Mouse (Mus musculus) myocyte (in vitro differentiated cells): ENCODE measurements around the gene Tlr8.

ENCODE experiments used
- CEBPB ChIP-seq: IDR thresholded peaks from 2 replicates; pipeline ENCODE4 v1.6.1; 2011; ENCODE audit warnings: mild to moderate bottlenecking, moderate library complexity; ENCODE audit not compliant: poor library complexity, insufficient read depth, severe bottlenecking
- MAX ChIP-seq: IDR thresholded peaks from one replicate; pipeline ENCODE4 v1.6.1; 2011; ENCODE audit warnings: low read depth, mild to moderate bottlenecking, control low read depth
- MYOD1 ChIP-seq, 3 experiments: IDR thresholded peaks; one replicate each; pipeline ENCODE4 v1.6.1; 2011; ENCODE audit warnings: control low read depth in 2 of 3, low read depth in 2 of 3, mild to moderate bottlenecking in 2 of 3, moderate library complexity in 1 of 3; ENCODE audit not compliant: insufficient read length in 2 of 3, control insufficient read depth in 1 of 3
- MYOG ChIP-seq, 3 experiments: IDR thresholded peaks; one replicate each; pipeline ENCODE4 v1.6.1; 2011; ENCODE audit warnings: control low read depth in 2 of 3, low read depth in 2 of 3, mild to moderate bottlenecking in 2 of 3; ENCODE audit not compliant: insufficient read length in 2 of 3, control insufficient read depth in 1 of 3, insufficient read depth in 1 of 3
- POLR2A ChIP-seq: IDR thresholded peaks from one replicate; pipeline ENCODE4 v1.6.1; 2011; ENCODE audit warnings: low read depth, mild to moderate bottlenecking, control low read depth, moderate library complexity; ENCODE audit not compliant: insufficient read length
- POLR2AphosphoS2 ChIP-seq: IDR thresholded peaks from one replicate; pipeline ENCODE4 v1.6.1; 2011; ENCODE audit warnings: low read depth, control low read depth; ENCODE audit not compliant: insufficient read length
- SRF ChIP-seq: IDR thresholded peaks from one replicate; pipeline ENCODE4 v1.6.1; 2011; ENCODE audit warnings: low read depth; ENCODE audit not compliant: control insufficient read depth, insufficient read length
- TCF3 ChIP-seq: IDR thresholded peaks from one replicate; pipeline ENCODE4 v1.6.1; 2011; ENCODE audit warnings: low read depth, control low read depth; ENCODE audit not compliant: insufficient read length
- USF1 ChIP-seq: IDR thresholded peaks from one replicate; pipeline ENCODE4 v1.6.1; 2011; ENCODE audit warnings: low read depth, mild to moderate bottlenecking, control low read depth, moderate library complexity

DNA sequence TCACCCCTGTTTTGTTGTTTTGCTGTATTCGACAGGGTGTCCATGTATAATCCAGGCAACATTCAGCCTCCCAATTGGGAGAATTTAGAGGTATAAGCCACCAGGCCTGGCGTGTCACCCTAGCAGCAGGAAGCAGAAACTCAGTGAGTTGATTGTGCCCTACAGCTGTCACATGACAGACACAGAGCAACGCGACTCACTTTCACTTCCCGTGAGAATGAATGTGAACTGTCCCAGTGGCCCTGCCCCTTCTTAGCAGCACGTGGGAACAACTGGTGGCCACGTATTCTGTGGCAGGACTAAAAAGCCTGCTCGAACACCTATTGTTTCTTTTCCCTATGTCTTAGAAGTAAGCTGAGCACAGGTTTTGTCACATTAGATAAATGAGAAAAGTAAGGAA is 33.0 kb downstream of the Tlr8 start:
- TF ChIP-seq TCF3: no peak
- no peak for TF ChIP-seq POLR2A
- no peak for TF ChIP-seq USF1
- no peak for TF ChIP-seq MAX
- no peak for TF ChIP-seq CEBPB
- no peak for TF ChIP-seq SRF
- TF ChIP-seq MYOD1 (IDR thresholded peaks at IDR 0.05; ENCODE audit: control insufficient read depth in 1 of 3, insufficient read length in 2 of 3, low read depth in 2 of 3): no peak
- no peak for TF ChIP-seq MYOG (IDR thresholded peaks at IDR 0.05; ENCODE audit: control insufficient read depth in 1 of 3, insufficient read depth in 1 of 3, insufficient read length in 2 of 3, low read depth in 2 of 3)
- TF ChIP-seq POLR2AphosphoS2: no peak
